Mouse (Mus musculus) lung, adult 2 months (tissue): ENCODE results near the gene Lgi4.

ENCODE experiments used
- CTCF ChIP-seq: fragments of 200-500 bp; IDR thresholded peaks from 2 replicates; pipeline ENCODE4 v1.5.1; 2011; ENCODE audit warnings: mild to moderate bottlenecking, low read length, control low read depth; ENCODE audit not compliant: insufficient read depth
- POLR2A ChIP-seq: fragments of 200-500 bp; IDR thresholded peaks from 2 replicates; pipeline ENCODE4 v1.6.1; 2011; ENCODE audit warnings: low read depth, mild to moderate bottlenecking, control low read depth, low read length, borderline replicate concordance; ENCODE audit errors: extremely low read depth

DNA sequence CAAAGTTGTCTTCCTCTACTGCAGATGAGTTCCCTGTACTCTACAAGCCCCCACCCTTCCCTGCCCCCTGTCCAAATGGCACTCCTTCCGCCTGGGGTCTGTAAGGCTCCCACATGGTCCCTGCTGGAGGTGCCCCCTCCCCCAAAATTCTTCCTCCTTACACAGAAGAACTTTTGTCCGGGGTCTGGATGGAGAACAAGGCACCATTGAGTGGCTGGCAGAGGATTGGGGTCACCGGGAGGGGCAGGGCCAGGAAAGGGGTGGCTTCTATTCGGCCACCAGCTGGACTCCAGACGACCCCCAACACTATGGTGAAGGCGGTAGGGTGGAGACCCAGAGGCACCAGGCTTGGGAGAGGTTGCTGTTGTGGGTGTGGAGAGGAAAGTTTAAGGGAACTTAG is 18.3 kb downstream of the Lgi4 start:
- no peak for TF ChIP-seq CTCF
- no peak for TF ChIP-seq POLR2A
